Mouse (Mus musculus) liver, postnatal 0 days (tissue): ENCODE data around the gene Asap2.
A peak's percentile ranks its signal among the peaks of the same experiment; 100 is the strongest.

Source experiments
- CTCF ChIP-seq: sonication (generic); IDR thresholded peaks from 2 replicates; pipeline ENCODE4 v1.5.1; 2016; ENCODE audit warnings: antibody characterized with exemption, low read depth
- EP300 ChIP-seq: IDR thresholded peaks from 2 replicates; pipeline ENCODE4 v1.6.1; 2016; ENCODE audit warnings: antibody characterized with exemption, low read depth, mild to moderate bottlenecking

DNA sequence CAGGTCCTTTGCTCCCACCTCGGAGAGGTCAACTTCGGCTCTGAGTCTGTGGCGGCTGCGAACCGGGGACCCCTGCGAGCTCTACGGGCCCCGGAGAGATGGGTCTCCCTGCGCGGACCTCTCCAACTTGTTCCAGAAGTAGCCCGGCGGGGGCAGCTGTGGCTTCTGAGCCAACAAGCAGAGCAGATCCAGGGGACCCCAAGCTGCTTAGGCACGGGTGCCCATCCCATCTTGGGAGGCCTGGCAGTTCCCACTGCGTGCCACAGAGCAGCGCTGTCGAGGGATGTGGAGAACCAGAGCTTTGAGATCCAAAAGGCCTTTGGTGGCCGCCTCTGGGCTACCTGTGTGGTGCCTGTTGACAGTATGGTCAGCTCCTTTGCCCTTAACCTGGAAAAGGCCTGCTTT is 122.2 kb downstream of the Asap2 start:
- TF ChIP-seq CTCF (peak; percentile 68), EP300 (no peak)
